Mouse (Mus musculus) heart, postnatal 4 days (tissue): ENCODE measurements around the gene Pkn3. TPM values are rescaled to one million over a fixed set of nuclear protein-coding genes. Genes with fewer than 3 reads are reported as not detected.
"Not testable (repeated sequence)": the region's sequence is repeated elsewhere in the genome, so short reads cannot be mapped to it uniquely, and the experiment has no call there.

Experiments
- DNase-seq: peaks from one replicate; pipeline ENCODE4 v3.0.0; 2021
- total RNA-seq, 2 experiments: library from RNA; stranded (reverse); gene quantifications; 2 replicates each; pipeline ENCODE4 v1.2.3; 2021

The Pkn3 gene
- total RNA-seq, 2 experiments from 2014 or later: 15.3 to 17.9 TPM

DNA sequence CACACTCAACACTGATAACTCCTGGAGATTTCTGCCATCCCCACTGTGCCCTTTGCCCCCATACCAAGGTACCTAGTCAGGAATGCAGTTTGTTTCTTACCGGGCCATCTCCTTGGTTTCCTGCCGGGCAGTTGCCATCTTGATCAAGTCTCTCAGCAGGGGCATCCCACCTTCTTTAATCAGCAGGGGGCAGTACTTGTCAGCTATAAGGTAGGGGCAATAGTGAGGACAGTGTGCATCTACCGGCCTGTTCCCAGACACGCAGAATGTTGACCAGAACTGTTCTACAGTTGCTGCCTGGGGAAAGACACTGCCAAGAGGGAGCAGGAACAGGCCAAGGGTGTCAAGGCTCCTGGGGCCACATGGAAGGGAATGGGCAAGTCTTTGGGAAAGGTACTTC, 22.7 kb downstream of the Pkn3 start:
- DNase-seq: no peak

DNA sequence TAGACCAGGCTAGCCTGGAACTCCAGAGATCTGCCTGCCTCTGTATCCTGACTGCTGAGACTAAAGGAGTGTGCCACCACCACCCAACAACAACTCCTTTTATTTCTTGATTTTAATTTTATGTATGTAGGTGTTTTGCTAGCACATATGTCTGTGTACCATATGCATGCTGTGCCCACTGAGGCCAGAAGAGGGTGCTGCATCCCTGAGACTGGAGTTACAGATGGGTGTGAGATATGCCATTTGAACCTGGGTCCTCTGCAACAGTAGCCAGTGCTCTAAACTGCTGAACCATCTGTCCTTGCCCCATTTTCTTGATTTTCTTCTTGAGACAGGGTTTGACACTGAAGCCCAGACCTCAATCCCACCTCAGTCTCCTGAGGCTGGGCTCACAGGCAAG, 28.9 kb downstream of the Pkn3 start:
- DNase-seq: peak; percentile 61

DNA sequence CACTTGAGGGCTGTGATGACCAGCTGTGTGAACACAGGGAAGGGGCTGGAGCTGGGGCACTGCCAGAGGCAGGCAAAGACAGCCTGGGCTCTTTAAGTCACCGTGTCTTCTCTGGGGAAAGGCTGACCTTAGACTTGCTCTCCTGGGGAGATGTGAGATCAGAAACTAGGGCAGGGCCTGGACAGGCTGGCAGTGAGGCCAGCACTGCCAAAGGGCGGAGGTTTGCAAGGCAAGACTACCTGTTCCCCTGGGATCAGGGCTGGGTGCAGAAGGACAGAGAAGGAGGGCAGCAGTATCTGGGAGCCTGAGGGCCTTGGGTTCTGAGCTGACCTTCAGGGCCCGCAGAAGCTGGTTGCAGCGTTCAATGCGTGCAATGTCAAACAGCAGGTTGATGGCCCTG, 30.2 kb downstream of the Pkn3 start:
- DNase-seq: no peak

DNA sequence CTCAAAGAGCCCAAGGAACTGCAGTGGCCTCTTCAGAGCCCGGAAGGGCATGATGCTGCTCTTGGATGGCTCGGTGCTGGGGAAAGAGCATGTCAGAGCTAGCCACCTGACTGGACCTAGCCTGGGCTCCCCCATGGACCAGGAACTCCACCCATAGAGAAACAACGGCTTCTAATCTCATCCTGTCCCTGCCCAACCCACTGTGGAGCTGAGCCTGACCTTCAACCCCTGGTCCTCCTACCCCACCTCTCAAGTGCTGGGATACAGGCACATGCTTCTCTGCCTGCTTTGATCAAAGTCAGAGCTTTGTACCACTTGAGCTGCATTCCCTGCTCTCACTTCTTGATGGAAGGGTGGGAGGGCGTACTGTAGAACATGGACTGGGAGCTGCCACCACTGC, 30.8 kb downstream of the Pkn3 start:
- no peak for DNase-seq

DNA sequence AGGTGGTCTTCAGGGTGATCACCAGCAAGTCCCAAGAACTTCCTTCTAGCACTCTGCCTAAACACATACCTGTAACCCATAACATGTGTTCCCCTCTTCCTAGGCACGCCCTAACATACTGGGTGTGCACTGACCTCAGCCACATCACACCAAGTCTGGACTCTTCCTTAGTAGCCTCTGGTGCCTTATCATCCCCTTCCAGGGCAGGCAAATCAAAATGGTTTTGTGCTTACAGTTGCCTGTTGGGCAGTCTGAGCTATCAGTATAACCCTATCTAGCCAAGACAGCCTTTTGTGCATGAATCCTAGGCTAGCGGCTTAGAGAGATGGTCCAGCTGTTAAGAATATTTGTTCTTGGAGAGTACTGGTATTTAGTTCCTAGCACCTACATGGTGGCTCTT, 34.0 kb downstream of the Pkn3 start:
- no peak for DNase-seq

DNA sequence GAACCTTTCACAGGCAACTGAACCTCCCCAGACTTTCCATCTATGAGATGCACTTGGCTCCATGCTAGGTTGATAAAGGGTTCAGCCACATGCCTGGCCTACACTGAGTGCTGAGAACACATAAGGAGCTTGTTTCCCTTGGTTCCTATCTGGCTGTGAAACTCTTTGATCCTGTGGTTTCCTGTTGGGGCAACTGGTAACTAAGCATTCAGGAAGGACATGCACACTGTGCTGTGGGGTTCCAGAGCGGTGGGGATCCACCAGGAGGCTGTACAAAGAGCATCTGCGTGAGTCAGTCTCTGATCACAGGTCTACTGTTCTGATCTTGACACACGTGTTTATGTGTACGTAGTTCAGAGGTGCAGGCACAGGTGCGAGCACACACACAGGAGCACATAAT, 35.1 kb downstream of the Pkn3 start:
- no peak for DNase-seq

DNA sequence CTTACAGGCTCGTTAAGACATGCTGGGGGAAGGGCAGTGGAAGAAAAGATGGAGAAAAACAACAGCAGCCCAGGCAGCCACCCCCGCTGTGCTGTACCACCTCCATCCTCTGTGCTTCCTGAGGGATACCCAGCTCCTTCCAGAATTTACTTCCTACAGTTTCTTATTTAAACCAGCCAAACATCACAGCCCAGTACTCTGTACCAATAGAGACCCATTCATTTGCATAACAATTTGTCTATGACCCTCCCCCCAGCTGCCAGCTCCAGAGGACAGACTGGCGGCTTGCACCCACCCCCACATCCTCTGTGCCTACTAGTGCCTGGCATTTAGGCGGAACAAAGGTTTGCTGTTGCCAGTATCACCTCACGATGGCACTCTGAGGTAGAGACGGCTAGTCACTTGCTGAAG, 42.2 kb downstream of the Pkn3 start:
- no peak for DNase-seq

DNA sequence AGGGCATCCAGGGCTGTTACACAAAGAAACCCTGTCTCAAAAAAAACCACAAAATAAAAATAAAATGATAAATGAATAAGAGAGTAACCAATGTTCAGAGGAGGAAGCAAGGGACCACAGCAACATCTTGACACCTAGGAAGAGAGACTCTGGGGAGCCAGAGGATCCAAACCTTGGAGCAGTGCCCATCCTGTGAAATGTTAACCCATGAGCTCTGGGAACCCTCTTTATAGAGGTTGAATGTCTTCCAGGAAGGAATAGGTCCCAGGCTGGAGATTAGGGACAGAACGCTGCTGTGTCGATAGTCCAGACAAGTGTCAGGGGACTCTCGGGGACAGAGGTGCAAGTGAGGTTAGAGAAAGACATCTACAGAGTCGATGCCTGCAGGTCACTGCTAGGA, 42.8 kb downstream of the Pkn3 start:
- no peak for DNase-seq

DNA sequence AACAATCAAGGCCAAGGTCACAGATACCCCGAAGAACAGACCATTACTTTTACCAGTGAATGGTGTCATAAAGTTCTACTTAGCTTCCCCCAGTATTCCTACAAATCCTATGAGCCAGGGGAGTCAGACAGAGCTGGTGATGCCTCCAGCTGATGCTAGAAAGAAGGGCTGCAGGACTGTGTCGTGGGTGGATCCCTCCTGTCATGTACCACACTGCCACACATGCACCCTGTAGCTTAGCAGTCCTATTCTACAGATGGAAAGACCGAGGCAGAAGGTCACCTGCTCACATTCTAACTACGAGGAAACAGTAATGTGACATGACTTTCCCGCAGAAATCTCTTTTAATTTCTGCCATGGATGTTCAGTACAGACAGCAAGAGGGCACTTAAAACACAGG, 45.3 kb downstream of the Pkn3 start:
- no peak for DNase-seq

DNA sequence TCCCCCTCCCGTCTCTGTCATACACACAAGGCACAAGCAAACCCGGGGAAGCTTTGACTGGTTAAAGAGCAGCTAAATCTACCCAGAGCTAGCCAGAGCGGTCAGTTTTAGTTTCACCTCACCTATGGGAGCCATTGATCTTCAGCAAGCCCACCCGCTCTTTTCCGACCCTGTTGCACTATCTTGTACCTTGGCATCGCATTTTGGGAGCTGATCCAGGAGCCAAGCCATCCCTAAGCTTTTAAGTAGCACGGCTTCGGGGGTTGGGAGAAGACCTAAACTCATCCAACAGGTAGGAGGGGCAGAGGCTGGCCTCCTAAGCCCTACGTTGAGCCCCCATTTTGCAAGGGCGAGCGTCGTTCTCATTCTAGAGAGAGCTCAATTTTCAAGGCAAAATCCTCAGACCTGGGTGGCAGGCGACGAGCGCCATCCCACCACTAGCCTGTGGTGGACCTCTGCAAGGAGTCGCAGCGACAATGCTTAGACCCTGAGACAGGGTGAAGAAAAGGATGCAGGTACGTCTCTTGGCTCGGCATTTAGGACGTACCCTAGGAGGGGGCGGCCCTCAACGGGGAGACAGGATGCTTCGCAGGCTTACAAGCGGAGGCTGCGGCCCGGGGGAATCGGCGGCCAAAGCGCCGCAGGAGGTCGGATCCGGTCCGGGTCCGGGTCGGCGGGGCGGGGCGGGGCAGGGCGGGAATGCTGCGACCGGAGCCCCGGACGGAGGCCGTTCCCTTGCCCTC, 46.4 kb downstream of the Pkn3 start:
- no peak for DNase-seq

DNA sequence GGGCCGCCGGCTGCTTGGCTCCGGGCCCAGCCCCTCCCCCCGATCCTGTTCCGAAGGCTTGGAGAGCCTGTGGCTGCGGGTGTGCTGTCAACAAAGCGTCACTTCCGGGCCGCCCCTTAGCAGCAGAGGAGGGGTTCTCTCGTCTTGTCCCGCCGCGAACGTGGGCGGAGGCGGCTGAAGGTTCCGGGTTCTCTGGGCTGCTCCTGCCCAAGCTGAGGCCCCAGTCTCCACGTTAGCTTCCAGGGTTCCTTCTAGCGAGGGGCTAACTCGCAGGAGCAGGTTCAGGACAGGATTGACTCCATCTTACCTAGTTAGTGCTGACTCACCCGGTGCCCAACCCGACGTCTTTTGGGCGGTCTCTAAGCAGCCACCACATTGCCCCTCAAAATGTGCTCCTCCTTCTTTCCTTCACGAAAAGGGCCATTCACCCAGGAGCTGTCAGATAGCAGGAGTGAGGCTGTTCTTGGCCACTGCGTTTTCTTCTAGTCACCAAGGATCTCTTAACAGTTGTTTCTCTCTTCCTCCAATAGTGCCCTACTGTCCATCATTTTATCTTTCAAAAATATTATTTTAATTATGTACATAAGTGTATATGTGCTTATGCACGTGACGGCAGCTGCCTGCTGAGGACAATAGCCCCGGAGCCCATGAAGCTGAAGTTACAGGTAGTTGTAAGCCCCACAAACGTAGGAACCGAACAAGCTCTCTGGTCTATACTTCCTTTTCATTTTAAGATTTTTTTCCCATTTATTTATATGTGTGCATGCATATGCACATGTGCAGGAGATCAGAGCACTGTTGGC, 47.2 kb downstream of the Pkn3 start, which contains the start of gene Zer1:
Zer1 (minus strand) TSS at position 114 of the 803 bp plus-strand sequence.
- DNase-seq: peak; percentile 97

DNA sequence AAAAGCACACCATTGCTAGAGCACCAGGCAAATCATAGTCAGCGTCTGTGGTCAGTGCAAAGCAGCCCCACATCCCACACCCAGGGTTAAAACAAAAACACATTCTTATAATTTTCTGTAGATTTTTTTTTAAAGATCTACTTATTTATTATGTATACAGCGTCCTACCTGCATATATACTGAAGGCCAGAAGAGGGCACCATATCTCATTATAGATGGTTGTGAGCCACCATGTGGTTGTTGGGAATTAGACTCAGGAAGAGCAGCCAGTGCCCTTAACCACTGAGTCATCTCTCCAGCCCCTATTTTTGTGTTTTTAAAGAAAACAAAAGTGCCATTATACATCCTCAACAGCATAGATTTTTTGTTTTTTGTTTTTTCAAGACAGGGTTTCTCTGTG, 51.3 kb downstream of the Pkn3 start:
- DNase-seq: no peak

DNA sequence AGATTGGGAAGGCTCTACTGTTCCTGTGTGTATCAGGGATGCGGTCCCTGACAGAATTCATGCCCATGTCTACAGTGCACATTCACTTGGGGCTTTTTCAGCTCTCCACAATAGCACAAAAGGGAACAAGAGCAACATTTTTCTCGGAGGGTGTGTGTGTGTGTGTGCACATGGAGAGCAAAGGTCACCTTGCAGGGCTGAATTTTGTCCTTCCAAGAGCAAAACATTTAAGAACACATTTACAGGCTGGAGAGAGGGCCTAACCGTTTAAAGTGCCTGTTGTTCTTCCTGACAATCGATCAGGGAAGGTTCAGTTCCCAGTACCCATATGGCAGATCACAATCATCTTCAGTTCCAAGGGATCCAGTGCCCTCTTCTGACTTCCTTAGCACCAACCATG, 52.7 kb downstream of the Pkn3 start:
- no peak for DNase-seq

DNA sequence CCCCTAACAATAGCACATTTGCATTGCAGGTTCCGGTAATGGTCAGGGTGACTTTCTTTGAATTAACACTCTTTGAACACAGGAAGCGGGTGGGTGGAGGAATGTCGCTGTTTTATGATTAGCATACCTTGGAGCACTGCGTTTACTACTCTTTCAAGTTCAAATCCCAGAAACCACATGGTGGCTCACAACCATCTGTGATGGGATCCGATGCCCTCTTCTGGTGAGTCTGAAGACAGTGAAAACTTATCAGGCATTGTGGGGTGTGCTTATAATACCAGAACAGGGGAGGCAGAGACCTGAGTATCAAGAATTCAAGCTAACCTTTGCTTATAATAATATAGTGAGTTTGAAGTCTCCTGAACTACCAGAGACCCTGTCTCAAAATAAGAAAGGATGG, 53.8 kb downstream of the Pkn3 start:
- DNase-seq: not testable (repeated sequence)

DNA sequence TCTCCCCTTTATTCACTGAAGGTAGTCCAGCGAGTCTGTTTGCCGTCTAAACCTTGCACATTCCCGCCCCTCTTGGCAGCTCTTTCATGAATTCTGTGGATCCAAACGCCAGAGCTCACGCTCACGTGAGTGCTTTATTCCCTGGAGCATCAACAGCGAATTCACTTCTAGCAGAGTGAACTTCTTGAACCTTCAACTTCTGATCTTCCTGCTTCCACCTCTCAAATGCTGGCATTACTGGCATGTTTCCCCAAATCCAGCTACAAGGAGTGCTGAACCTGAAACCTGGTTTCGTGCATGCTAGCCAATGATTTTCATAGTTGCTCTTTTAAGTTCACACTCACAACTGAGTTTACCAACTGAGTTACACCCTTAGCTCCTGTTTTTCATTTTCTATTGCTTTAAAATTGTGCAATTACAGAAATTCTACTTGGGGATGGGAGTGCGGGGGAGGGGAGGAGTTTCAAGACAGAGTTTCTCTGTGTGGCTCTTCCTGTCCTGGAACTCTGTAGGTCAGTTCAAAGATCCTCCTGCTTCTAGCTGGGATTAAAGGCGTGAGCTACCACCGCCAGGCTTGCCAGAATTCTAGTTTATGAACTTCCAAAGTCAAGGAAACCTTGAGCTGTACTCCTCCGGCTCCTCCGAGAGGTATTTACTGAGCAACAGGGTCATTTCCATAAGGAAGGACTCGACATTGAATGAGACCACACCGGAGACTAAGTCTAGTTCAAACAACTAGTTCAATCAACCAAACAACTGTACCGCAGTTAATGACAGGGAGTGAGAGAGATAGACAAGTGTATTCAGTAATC, 55.5 kb downstream of the Pkn3 start:
- peak; percentile 44 for DNase-seq

DNA sequence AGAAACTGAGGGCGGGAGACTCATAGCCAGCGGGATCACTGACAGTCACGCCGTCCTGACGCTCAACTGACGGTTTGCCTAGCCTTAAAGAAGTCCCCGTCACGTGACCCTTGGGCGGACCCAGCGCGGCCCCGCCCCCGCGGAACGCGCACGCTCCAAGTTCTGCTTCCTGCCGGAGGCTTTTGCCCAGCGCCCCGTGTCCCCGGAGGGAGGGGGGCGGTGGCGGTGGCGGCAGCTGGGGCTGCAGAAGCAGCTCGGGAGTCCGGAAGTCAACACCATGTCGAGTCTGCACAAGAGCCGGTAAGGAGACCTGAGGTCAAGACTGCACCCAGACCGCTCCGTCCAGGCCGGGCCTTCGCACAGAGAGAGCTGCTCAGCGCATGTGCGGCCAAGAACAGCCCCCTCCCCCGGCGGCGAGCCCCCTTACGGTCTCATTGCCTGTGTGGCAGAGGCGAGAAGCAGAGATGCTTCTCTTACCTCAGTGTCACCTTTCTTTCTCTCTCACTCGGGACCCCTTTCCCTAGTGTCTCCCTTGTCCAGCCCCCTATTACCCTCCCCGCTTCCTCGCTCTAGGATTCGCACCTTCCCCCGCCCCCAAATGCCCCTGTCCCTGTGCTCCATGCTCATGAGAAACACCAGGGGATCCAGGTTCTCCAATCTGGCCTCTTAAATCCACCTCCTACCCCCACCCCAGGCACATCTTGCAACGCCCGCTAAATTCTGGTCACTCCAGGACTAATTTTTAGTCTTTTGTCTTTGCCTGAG, 56.3 kb downstream of the Pkn3 start, which contains the start of gene Tbc1d13:
Tbc1d13 (plus strand) TSS at position 134 of the 765 bp plus-strand sequence.
- DNase-seq: peak; percentile 99

DNA sequence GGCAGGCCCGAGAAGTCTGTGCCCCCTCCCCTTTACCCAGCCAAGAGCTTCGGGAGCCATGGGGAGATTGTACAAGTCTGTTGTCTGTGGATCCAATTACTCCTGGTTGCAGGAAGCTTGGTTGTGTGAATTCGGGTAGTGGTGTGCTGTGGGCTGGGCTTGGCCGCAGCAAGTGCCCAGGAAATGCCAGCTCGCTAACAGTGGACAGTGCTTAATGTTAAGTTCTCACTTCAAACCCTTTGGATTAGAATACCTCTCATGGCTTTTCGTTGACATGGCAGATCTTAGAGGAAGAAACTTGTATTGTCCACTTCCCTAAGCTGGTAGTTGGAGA, 56.9 kb downstream of the Pkn3 start:
- DNase-seq: no peak

DNA sequence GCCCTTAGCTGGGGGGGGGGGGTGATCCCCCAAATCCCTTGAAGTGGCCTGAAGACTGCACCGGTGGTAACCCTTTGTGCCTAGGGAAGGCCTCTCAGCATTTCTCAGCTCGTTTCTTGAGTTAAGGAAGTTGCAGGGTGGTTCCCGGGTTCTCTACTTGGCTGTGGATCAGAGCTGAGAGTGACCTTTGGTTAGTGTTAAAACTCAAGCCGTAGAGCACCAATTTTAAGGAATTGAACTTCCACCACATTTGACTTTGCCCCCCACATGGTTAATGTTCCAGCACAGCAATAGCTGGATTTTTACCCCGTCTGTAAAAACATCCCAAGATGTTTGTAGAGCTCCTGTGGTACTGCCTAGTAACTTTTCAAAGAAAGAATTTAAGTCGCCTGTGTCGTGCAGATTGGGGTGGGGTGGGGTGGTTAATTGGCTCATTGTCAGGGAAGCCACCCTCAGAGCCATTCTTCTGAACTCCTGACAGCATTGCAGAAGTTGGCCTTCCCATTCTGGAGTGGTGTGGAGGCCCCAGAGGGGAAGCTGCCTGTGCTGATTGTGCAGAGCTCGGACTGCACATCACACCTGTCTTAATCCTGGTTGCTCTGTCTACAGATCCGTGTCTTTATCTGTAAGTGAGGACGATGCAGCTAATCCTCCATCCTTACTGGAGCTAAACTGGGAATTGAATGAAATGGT, 57.6 kb downstream of the Pkn3 start:
- no peak for DNase-seq

DNA sequence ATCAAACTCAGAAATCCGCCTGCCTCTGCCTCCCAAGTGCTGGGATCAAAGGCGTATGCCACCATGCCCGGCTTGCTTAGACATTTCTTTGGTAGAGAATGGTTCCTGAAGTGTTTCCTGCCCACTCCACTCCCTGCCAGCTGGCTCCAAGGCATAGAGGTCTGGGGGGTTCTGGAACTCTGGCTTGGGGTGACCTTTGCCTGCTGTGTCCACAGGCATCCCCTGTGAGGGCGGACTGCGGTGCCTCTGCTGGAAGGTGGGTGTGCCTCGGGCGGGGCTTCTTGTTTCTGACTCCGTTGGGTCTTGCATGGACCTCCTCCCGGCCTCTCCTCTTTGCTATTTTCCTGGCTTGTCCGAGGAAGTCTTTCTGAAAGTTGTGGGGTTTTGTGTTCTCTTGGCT, 59.0 kb downstream of the Pkn3 start:
- no peak for DNase-seq

DNA sequence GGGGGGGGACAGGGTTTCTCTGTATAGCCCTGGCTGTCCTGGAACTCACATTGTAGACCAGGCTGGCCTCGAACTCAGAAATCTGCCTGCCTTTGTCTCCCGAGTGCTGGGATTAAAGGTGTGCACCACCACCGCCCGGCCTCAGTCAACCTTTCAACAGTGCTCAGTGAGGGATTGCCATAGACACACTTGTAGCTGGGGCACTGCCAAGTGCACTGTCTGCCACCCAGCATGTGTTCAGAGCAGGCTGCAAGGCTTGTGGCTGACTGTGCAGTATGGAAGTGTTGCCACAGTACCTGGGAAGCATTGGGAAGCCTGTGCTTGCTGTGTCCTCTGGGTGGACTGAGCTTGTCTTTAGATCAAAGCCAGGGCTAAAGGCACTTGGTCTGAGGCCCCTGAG, 62.5 kb downstream of the Pkn3 start:
- DNase-seq: not testable (repeated sequence)
